Mouse (Mus musculus) CD4-positive, CD25-positive, alpha-beta regulatory T cell, adult 9 weeks (primary cell): ENCODE data around the gene Olfr1066. TPM values are rescaled to one million over a fixed set of nuclear protein-coding genes. Genes with fewer than 3 reads are reported as not detected.

Source experiments
- polyA plus RNA-seq: library from polyadenylated mRNA; unstranded; fragments of 100-300 nt; shearing (Covaris generic); gene quantifications from one replicate; pipeline ENCODE4 v1.2.1, GENCODE M21; 2017

The Olfr1066 gene
- not detected for polyA plus RNA-seq

GRCm38 (mm10) chr2:86456169-86456568 lies at the start of gene Olfr1066:
Olfr1066 (minus strand) TSS chr2:86456269.

DNA sequence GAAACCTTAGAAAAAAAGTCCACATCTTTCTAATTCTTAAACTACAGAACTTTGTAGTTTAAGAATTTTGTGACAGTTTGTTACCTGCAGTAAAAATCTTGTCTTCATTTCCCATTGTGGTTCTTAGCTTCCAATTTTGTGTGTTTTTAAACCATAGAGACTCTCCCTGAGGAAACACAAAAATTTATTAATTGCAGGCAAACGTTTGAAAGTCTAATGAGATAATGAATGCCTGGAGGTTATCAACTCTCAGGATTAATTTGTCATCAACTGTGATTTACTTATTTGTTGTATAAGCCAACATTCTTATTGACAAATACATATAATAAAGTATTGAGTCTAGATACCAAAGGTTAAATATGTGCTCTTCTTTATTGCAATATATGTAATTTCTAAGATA lies 31.2 kb upstream of the Olfr1066 start, which contains the start of gene Olfr228:
Gene Olfr228 (minus strand): TSS at position 101 of the 400 bp plus-strand sequence.

GRCm38 (mm10) chr2:86450491-86450890 lies 5.6 kb downstream of the Olfr1066 start, which contains the start of gene Olfr1065:
Olfr1065 (minus strand) TSS chr2:86450591.

DNA sequence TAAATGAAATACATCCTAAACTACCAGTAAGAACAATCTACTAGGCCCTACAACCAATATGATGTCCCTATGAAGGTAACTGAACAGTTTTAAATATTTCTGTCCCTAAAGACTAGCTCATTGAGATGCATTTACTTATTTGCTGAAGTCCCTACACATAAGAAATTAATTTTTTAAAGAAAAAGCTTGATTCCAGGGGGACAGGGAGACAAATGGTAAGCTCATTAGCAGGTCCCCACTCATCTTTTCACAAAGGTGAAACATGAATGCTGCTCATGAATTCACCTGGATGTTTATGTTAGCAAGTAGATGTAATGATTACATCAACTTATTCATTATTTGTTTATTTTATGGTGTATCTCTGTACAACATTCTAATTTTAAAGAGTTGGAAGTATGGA lies 29.4 kb downstream of the Olfr1066 start, which contains the start of gene Olfr1062:
Gene Olfr1062 (minus strand): TSS at position 101 of the 400 bp plus-strand sequence.

DNA sequence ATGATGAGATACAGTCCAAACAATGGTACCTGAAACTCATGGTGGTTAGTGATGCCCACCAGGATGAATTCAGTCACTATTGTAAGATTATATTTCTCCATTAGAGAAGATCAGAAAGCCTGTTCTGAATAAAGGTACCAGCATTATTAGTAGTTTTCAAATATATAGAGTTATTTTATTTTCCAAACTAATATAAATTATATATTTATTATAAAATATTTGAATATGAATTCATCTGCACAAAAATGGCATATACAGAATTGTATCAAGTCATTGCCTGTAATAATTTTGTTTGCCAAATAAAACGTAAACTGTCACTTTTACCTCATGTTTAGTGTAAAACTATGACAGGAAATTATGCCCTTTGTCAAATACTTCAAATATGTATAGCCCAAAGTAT lies 42.1 kb downstream of the Olfr1066 start, which contains the start of gene Olfr1061:
Gene Olfr1061 (minus strand): TSS at position 101 of the 400 bp plus-strand sequence.

Other genes with a start within 250 kb of the Olfr1066 start
- not detected for gene Olfr1046, start 237.0 kb downstream of the Olfr1066 start, polyA plus RNA-seq
- not detected for gene Olfr1047, start 224.9 kb downstream of the Olfr1066 start, polyA plus RNA-seq
- not detected for gene Olfr1048, start 216.0 kb downstream of the Olfr1066 start, polyA plus RNA-seq
- not detected for gene Olfr1049, start 197.9 kb downstream of the Olfr1066 start, polyA plus RNA-seq
- gene Olfr1051, start 177.2 kb downstream of the Olfr1066 start, polyA plus RNA-seq, result not detected
- not detected for gene Olfr1052, start 163.8 kb downstream of the Olfr1066 start, polyA plus RNA-seq
- gene Olfr1053, start 141.0 kb downstream of the Olfr1066 start, polyA plus RNA-seq, result not detected
- not detected for gene Olfr1054, start 120.8 kb downstream of the Olfr1066 start, polyA plus RNA-seq
- gene Olfr1055, start 106.0 kb downstream of the Olfr1066 start, polyA plus RNA-seq, result not detected
- gene Olfr1056, start 93.8 kb downstream of the Olfr1066 start, polyA plus RNA-seq, result not detected
- not detected for gene Olfr1057, start 77.9 kb downstream of the Olfr1066 start, polyA plus RNA-seq
- not detected for gene Olfr1058, start 67.7 kb downstream of the Olfr1066 start, polyA plus RNA-seq
- not detected for gene Olfr1061, start 42.2 kb downstream of the Olfr1066 start, polyA plus RNA-seq
- gene Olfr1062, start 29.5 kb downstream of the Olfr1066 start, polyA plus RNA-seq, result not detected
- gene Olfr1065, start 5.7 kb downstream of the Olfr1066 start, polyA plus RNA-seq, result not detected
- gene Olfr228, start 31.1 kb upstream of the Olfr1066 start, polyA plus RNA-seq, result not detected
- gene Olfr1076, start 52.2 kb upstream of the Olfr1066 start, polyA plus RNA-seq, result not detected
- not detected for gene Olfr1079, start 86.2 kb upstream of the Olfr1066 start, polyA plus RNA-seq
- not detected for gene Olfr1080, start 102.0 kb upstream of the Olfr1066 start, polyA plus RNA-seq
- not detected for gene Olfr1082, start 142.7 kb upstream of the Olfr1066 start, polyA plus RNA-seq
- gene Olfr1084, start 183.5 kb upstream of the Olfr1066 start, polyA plus RNA-seq, result not detected
- gene Olfr1085, start 205.8 kb upstream of the Olfr1066 start, polyA plus RNA-seq, result not detected
- gene Olfr1086, start 223.8 kb upstream of the Olfr1066 start, polyA plus RNA-seq, result not detected
- gene Olfr1087, start 242.1 kb upstream of the Olfr1066 start, polyA plus RNA-seq, result not detected